15 mouse cellular contexts compared by ENCODE assay signal in the genomic region with DNA sequence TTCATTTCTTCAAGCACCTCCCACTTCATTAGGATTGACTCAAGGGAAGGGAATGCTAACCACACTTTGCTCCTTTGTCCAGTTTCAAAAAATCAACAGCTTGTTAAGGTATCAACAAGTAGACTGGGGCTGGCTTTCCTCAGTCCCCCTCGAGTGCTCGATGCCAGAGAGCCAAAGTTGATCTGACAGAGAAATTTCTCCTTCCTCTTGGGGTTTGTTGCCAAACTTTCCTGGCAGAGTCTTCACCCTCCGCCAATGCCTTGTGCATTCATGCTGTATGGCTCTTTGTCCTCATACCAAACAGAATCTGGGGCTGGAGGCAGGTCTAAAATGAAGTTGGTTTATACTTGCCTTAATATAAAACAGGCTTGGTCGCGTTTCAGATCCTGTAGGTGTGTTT.
DNase-seq lines count a peak whose midpoint lies in the region; ATAC-seq and TF ChIP-seq lines count a peak whose summit lies in the region.
"Had no signal": no experiment of that assay in that cellular context is flagged by ENCODE, and none has a peak within 500 bp of the region (broad histone marks: within the 10 kb centered on the region; RNA-seq: fewer than 3 reads in every experiment).

No protein-coding gene starts in this region.

- ATAC-seq in forebrain, embryonic 14.5 days: peak; percentile 80
- no peak for ATAC-seq in inflammation-experienced regulatory T-cells, adult 6 months

- H3K36me3 ChIP-seq in kidney, adult 2 months (ENCODE audit: control insufficient read depth, insufficient read depth, low read length): no peaks in the 10 kb centered on the region
- no peaks in the 10 kb centered on the region for H3K36me3 ChIP-seq in forebrain, embryonic 14.5 days (ENCODE audit: control insufficient read depth, insufficient read depth, low read length)
- H3K36me3 ChIP-seq: liver, embryonic 15.5 days; neural tube, embryonic 13.5 days had no signal

- H3K9me3 ChIP-seq in forebrain, embryonic 14.5 days (replicated peaks; ENCODE audit: control insufficient read depth, low read length): no peaks in the 10 kb centered on the region
- H3K9me3 ChIP-seq: liver, embryonic 15.5 days; megakaryocyte, embryonic 14.5 days; neural tube, embryonic 13.5 days had no signal

- peak; percentile 9 for DNase-seq in adrenal gland, adult 2 months
- DNase-seq in adrenal gland, postnatal 4 days (ENCODE audit: low spot score in 2 of 2): no peak
- peak; percentile 2 for DNase-seq in kidney, adult 2 months
- no peak for DNase-seq in kidney, adult 8-10 months
- peak; percentile 96 for DNase-seq in Muller cell, postnatal 12 days (ENCODE audit: inconsistent ontology term)
- DNase-seq in forebrain, embryonic 14.5 days (ENCODE audit: low spot score): peak; percentile 85
- no peak for DNase-seq in gastrocnemius, postnatal 14 days
- DNase-seq: cerebellum, postnatal 14 days; gastrocnemius, postnatal 10 days; heart, postnatal 36 days; thymus, adult 2 months had no signal

- intact Hi-C loops in gastrocnemius, postnatal 14 days (cut with DNase I; ENCODE audit: low total_unique reads): no loop called here

- H3K4me2 ChIP-seq in forebrain, embryonic 14.5 days (ENCODE audit: low read length): no peak overlapping the region
- H3K4me2 ChIP-seq: liver, embryonic 15.5 days; neural tube, embryonic 13.5 days had no signal

- H3K9ac ChIP-seq in forebrain, embryonic 14.5 days (ENCODE audit: low read length): no peak overlapping the region
- H3K9ac ChIP-seq: liver, embryonic 15.5 days; neural tube, embryonic 13.5 days had no signal

- no peak overlapping the region for H3K27ac ChIP-seq in kidney, adult 2 months (ENCODE audit: insufficient read depth, low read depth, low read length)
- H3K27ac ChIP-seq in forebrain, embryonic 14.5 days (ENCODE audit: low read depth, low read length): no peak overlapping the region
- H3K27ac ChIP-seq: liver, embryonic 15.5 days had no signal

- H3K4me3 ChIP-seq in kidney, adult 2 months (ENCODE audit: insufficient read depth, low read depth, low read length): no peak overlapping the region
- no peak overlapping the region for H3K4me3 ChIP-seq in forebrain, embryonic 14.5 days (ENCODE audit: low read depth, low read length)
- H3K4me3 ChIP-seq: liver, embryonic 15.5 days; megakaryocyte, embryonic 14.5 days; neural tube, embryonic 13.5 days had no signal

- WGBS in kidney, adult 2 months: 56% methylated on average over 5 of the region's 5 CpGs
- 23% methylated on average over 5 of the region's 5 CpGs for WGBS in forebrain, embryonic 14.5 days

- H3K27me3 ChIP-seq in kidney, adult 2 months (replicated peaks; ENCODE audit: control insufficient read depth, insufficient read depth, low read length): no peaks in the 10 kb centered on the region
- no peaks in the 10 kb centered on the region for H3K27me3 ChIP-seq in forebrain, embryonic 14.5 days (replicated peaks; ENCODE audit: control insufficient read depth, insufficient read depth, low read length)
- H3K27me3 ChIP-seq: liver, embryonic 15.5 days; megakaryocyte, embryonic 14.5 days; neural tube, embryonic 13.5 days had no signal

- H3K4me1 ChIP-seq in kidney, adult 2 months (ENCODE audit: control insufficient read depth, insufficient read depth, low read length): no peaks in the 10 kb centered on the region
- H3K4me1 ChIP-seq in forebrain, embryonic 14.5 days (ENCODE audit: control insufficient read depth, insufficient read depth, low read length): peaks cover 17% of the 10 kb centered on the region; the same call in 1 of the 2 replicates
- H3K4me1 ChIP-seq: megakaryocyte, embryonic 14.5 days had no signal

- TF ChIP-seq CTCF in kidney, adult 2 months (conservative IDR thresholded peaks at IDR 0.05; ENCODE audit: insufficient read depth, insufficient read length, low read depth, low read length): no peak

- no peak for TF ChIP-seq POLR2A in kidney, adult 2 months (IDR thresholded peaks at IDR 0.05; ENCODE audit: low read depth, low read length)

Comparison
In these comparisons a context has a peak if more than half of its experiments do, and no peak if none do; other contexts are left out.
1. DNase-seq: peak in adrenal gland, adult 2 months (single experiment), kidney, adult 2 months (single experiment), Muller cell, postnatal 12 days (single experiment) and forebrain, embryonic 14.5 days (single experiment); none in adrenal gland, postnatal 4 days (0 of 2), kidney, adult 8-10 months (0 of 2) and gastrocnemius, postnatal 14 days (single experiment).